Mouse (Mus musculus): ENCODE results near the gene Exoc7. TPM values are rescaled to one million over a fixed set of nuclear protein-coding genes. Genes with fewer than 3 reads are reported as not detected.
A peak's percentile ranks its signal among the peaks of the same experiment; 100 is the strongest.
"Not testable (repeated sequence)": the region's sequence is repeated elsewhere in the genome, so short reads cannot be mapped to it uniquely, and the experiment has no call there.

Exoc7 gene
- total and polyA plus RNA-seq, 3 experiments, result 45.4 to 526 (median 49.0) TPM

- Histone ChIP-seq H3K36me3 (ENCODE audit: control insufficient read depth in 1 of 2, insufficient read depth in 2 of 2, low read length in 2 of 2) (peaks cover 0 to 10% of the 10 kb centered on the region in 2 experiments; a peak in 2 of 4 replicates), H3K79me2 (ENCODE audit: control insufficient read depth, insufficient read depth, low read length, poor library complexity) (peaks cover 24% of the 10 kb centered on the region)
- H3K27me3 ChIP-seq (ENCODE audit: control insufficient read depth in 1 of 2, insufficient read depth in 2 of 2, low read length in 2 of 2); H3K4me1 ChIP-seq (ENCODE audit: control insufficient read depth in 1 of 2, insufficient read depth in 2 of 2, low read length in 2 of 2); H3K9ac ChIP-seq (ENCODE audit: control insufficient read depth, low read depth, low read length, poor library complexity, severe bottlenecking); H3K27ac ChIP-seq (ENCODE audit: control insufficient read depth, low read depth, low read length); H3K4me3 ChIP-seq (ENCODE audit: control insufficient read depth in 1 of 2, insufficient read depth in 1 of 2, low read depth in 2 of 2, low read length in 2 of 2); H3K9me3 ChIP-seq (replicated peaks; ENCODE audit: insufficient read depth, low read length): not testable (repeated sequence)
- peak; percentile 47 for DNase-seq (ENCODE audit: low read depth, low spot score)
- peak; percentile 97 for TF ChIP-seq TBP (IDR thresholded peaks at IDR 0.05; ENCODE audit: low read depth, low read length)
These were observed 29.8 kb downstream of the Exoc7 start for GRCm38 (mm10) chr11:116277184-116277583.

- H3K79me2 ChIP-seq (ENCODE audit: control insufficient read depth, insufficient read depth, low read length, poor library complexity), result peaks cover 50% of the 10 kb centered on the region
- H3K27me3 ChIP-seq (ENCODE audit: control insufficient read depth in 1 of 2, insufficient read depth in 2 of 2, low read length in 2 of 2), result no peaks in the 10 kb centered on the region
- peak within 1 kb of the TSS; percentile 46 to 96 for H3K4me3 ChIP-seq (ENCODE audit: control insufficient read depth in 1 of 2, insufficient read depth in 1 of 2, low read depth in 2 of 2, low read length in 2 of 2)
- DNase-seq (ENCODE audit: low read depth, low spot score), result peak; percentile 97
- peak within 1 kb of the TSS; percentile 72 for H3K27ac ChIP-seq (ENCODE audit: control insufficient read depth, low read depth, low read length)
- H3K36me3 ChIP-seq (ENCODE audit: control insufficient read depth in 1 of 2, insufficient read depth in 2 of 2, low read length in 2 of 2), result peaks cover 11 to 16% of the 10 kb centered on the region in 2 experiments
- no peaks in the 10 kb centered on the region for H3K9me3 ChIP-seq (replicated peaks; ENCODE audit: insufficient read depth, low read length)
- H3K9ac ChIP-seq (ENCODE audit: control insufficient read depth, low read depth, low read length, poor library complexity, severe bottlenecking), result peak within 1 kb of the TSS; percentile 91
- H3K4me1 ChIP-seq (ENCODE audit: control insufficient read depth in 1 of 2, insufficient read depth in 2 of 2, low read length in 2 of 2), result peaks cover 0 to 11% of the 10 kb centered on the region in 2 experiments; a peak in 2 of 4 replicates
- TF ChIP-seq NELFE (IDR thresholded peaks at IDR 0.05; ENCODE audit: low read depth, low read length) (peak; percentile 97), MYB (IDR thresholded peaks at IDR 0.05; ENCODE audit: low read depth, low read length) (no peak), MYC (IDR thresholded peaks at IDR 0.05; ENCODE audit: low read depth, low read length) (peak; percentile 77), MAX (IDR thresholded peaks at IDR 0.05; ENCODE audit: low read length) (peak; percentile 58; the same call in 1 of the 2 replicates), RAD21 (IDR thresholded peaks at IDR 0.05; ENCODE audit: low read depth, low read length) (no peak), POLR2AphosphoS2 (IDR thresholded peaks at IDR 0.05; ENCODE audit: low read length) (peak; percentile 95), TCF12 (IDR thresholded peaks at IDR 0.05; ENCODE audit: low read depth, low read length) (peak; percentile 94), ZNF384 (IDR thresholded peaks at IDR 0.05; ENCODE audit: low read depth, low read length) (no peak), ZKSCAN1 (IDR thresholded peaks at IDR 0.05; ENCODE audit: low read depth, low read length) (no peak), ZMIZ1 (IDR thresholded peaks at IDR 0.05; ENCODE audit: low read depth, low read length) (peak; percentile 85), CHD1 (IDR thresholded peaks at IDR 0.05; ENCODE audit: low read depth, low read length) (no peak), CTCF (IDR thresholded peaks at IDR 0.05 in 2 of 3, conservative IDR thresholded peaks at IDR 0.05 in 1 of 3; ENCODE audit: control insufficient read depth in 1 of 3, insufficient read depth in 1 of 3, low read depth in 2 of 3, low read length in 3 of 3, poor library complexity in 1 of 3, severe bottlenecking in 1 of 3) (peak in 1 of 3 experiments; percentile 15; a peak in 1 of 6 replicates), UBTF (IDR thresholded peaks at IDR 0.05; ENCODE audit: borderline replicate concordance, insufficient read depth, low read depth, low read length) (peak; percentile 84; the same call in 1 of the 2 replicates), POLR2AphosphoS5 (IDR thresholded peaks at IDR 0.05; ENCODE audit: borderline replicate concordance, low read depth, low read length) (peak; percentile 78; the same call in 1 of the 2 replicates), MXI1 (IDR thresholded peaks at IDR 0.05; ENCODE audit: low read depth, low read length) (peak; percentile 78; the same call in 1 of the 2 replicates), ELF1 (IDR thresholded peaks at IDR 0.05; ENCODE audit: low read depth, low read length) (no peak; the same call in 1 of the 2 replicates), TBP (IDR thresholded peaks at IDR 0.05; ENCODE audit: low read depth, low read length) (peak; percentile 97), USF2 (IDR thresholded peaks at IDR 0.05; ENCODE audit: borderline replicate concordance in 1 of 2, insufficient read depth in 1 of 2, low read depth in 1 of 2, low read length in 2 of 2) (peak in 1 of 2 experiments; percentile 59; a peak in 1 of 4 replicates), E2F4 (IDR thresholded peaks at IDR 0.05; ENCODE audit: borderline replicate concordance, low read depth, low read length) (no peak), USF1 (IDR thresholded peaks at IDR 0.05; ENCODE audit: low read depth, low read length) (peak; percentile 91), RCOR1 (IDR thresholded peaks at IDR 0.05; ENCODE audit: low read depth, low read length) (no peak), MAZ (IDR thresholded peaks at IDR 0.05; ENCODE audit: low read depth, low read length) (no peak; the same call in 1 of the 2 replicates), GATA1 (IDR thresholded peaks at IDR 0.05; ENCODE audit: low read depth, low read length) (no peak), JUND (IDR thresholded peaks at IDR 0.05; ENCODE audit: low read depth, low read length) (no peak), SIN3A (IDR thresholded peaks at IDR 0.05; ENCODE audit: low read length) (peak; percentile 87), EP300 (IDR thresholded peaks at IDR 0.05; ENCODE audit: low read depth in 1 of 2, low read length in 2 of 2) (no peak), MAFK (IDR thresholded peaks at IDR 0.05; ENCODE audit: borderline replicate concordance, low read depth, low read length) (no peak), TAL1 (IDR thresholded peaks at IDR 0.05; ENCODE audit: low read length) (no peak), CHD2 (IDR thresholded peaks at IDR 0.05; ENCODE audit: low read length) (no peak), POLR2A (IDR thresholded peaks at IDR 0.05; ENCODE audit: control insufficient read depth in 1 of 2, insufficient read depth in 1 of 2, low read depth in 1 of 2, low read length in 2 of 2, poor library complexity in 1 of 2) (peak; percentile 96 to 98), BHLHE40 (IDR thresholded peaks at IDR 0.05; ENCODE audit: borderline replicate concordance, low read depth, low read length) (no peak)
These were observed 32.9 kb downstream of the Exoc7 start, which contains the start of gene Srp68 for GRCm38 (mm10) chr11:116274045-116274666. Srp68 (minus strand) TSS chr11:116274217.
